Mouse (Mus musculus): ENCODE data around the gene Dnaic1. TPM values are rescaled to one million over a fixed set of nuclear protein-coding genes. Genes with fewer than 3 reads are reported as not detected.
"Not testable (repeated sequence)": the region's sequence is repeated elsewhere in the genome, so short reads cannot be mapped to it uniquely, and the experiment has no call there.

The Dnaic1 gene
- total RNA-seq, 1 experiment from 2014 or later, result 2.2 TPM

GRCm38 (mm10) chr4:41665009-41665675 lies 95.6 kb downstream of the Dnaic1 start:
- peak; percentile 83 for DNase-seq

GRCm38 (mm10) chr4:41666646-41667045 lies 97.1 kb downstream of the Dnaic1 start:
- peak; percentile 32 for DNase-seq

- no peak for DNase-seq
Measured at GRCm38 (mm10) chr4:41670836-41671235, 101.3 kb downstream of the Dnaic1 start.

- DNase-seq, result no peak
Measured at GRCm38 (mm10) chr4:41671500-41671899, 101.9 kb downstream of the Dnaic1 start.

GRCm38 (mm10) chr4:41671963-41672480 lies 102.4 kb downstream of the Dnaic1 start:
- no peak for DNase-seq

- DNase-seq, result no peak
Measured at GRCm38 (mm10) chr4:41672522-41672963, 103.0 kb downstream of the Dnaic1 start.

- no peak for DNase-seq
Measured at GRCm38 (mm10) chr4:41673186-41673585, 103.6 kb downstream of the Dnaic1 start.

GRCm38 (mm10) chr4:41676248-41677005 lies 106.9 kb downstream of the Dnaic1 start:
- peak; percentile 74 for DNase-seq

GRCm38 (mm10) chr4:41677006-41677629 lies 107.5 kb downstream of the Dnaic1 start:
- DNase-seq, result peak; percentile 92

- peak; percentile 71 for DNase-seq
Measured at GRCm38 (mm10) chr4:41678863-41679262, 109.3 kb downstream of the Dnaic1 start.

- DNase-seq, result no peak
Measured at GRCm38 (mm10) chr4:41679291-41679690, 109.7 kb downstream of the Dnaic1 start.

- no peak for DNase-seq
Measured at GRCm38 (mm10) chr4:41681176-41681575, 111.6 kb downstream of the Dnaic1 start.

GRCm38 (mm10) chr4:41681947-41682346 lies 112.4 kb downstream of the Dnaic1 start:
- DNase-seq, result no peak

GRCm38 (mm10) chr4:41682789-41683188 lies 113.2 kb downstream of the Dnaic1 start:
- DNase-seq, result no peak

- DNase-seq, result not testable (repeated sequence)
Measured at GRCm38 (mm10) chr4:41683303-41683702, 113.7 kb downstream of the Dnaic1 start.

GRCm38 (mm10) chr4:41684131-41684930 lies 114.8 kb downstream of the Dnaic1 start:
- not testable (repeated sequence) for DNase-seq

- DNase-seq, result not testable (repeated sequence)
Measured at GRCm38 (mm10) chr4:41684931-41685453, 115.4 kb downstream of the Dnaic1 start.

GRCm38 (mm10) chr4:41685882-41686492 lies 116.4 kb downstream of the Dnaic1 start:
- not testable (repeated sequence) for DNase-seq

All from adrenal gland, postnatal 14 days (tissue).